Mouse (Mus musculus) v-Abl transformed pro-B cells (cell line): ENCODE measurements around the gene Snx29.

Experiments used
- in situ Hi-C, 2 experiments: fragments of 400-800 bp; cut with MboI; formaldehyde crosslinking; loops; one replicate each; pipeline ENCODE4 v1.15.1; 2025; ENCODE audit not compliant: unreplicated experiment in 2 of 2

Snx29 gene

GRCm38 (mm10) chr16:11690756-11691155 is 368.0 kb downstream of the Snx29 start:
- in situ Hi-C loops = loop anchor here in 1 of 2 experiments (10.0 kb wide), 1 partner anchor 116 kb away; no protein-coding TSS in a partner anchor

- in situ Hi-C loops = loop anchor here in 1 of 2 experiments (10.0 kb wide), 1 partner anchor 117 kb away; no protein-coding TSS in a partner anchor
These were observed 368.9 kb downstream of the Snx29 start for GRCm38 (mm10) chr16:11691487-11692200.

- in situ Hi-C loops = loop anchor here in 1 of 2 experiments (10.0 kb wide), 1 partner anchor 118 kb away; no protein-coding TSS in a partner anchor
These were observed 370.0 kb downstream of the Snx29 start for GRCm38 (mm10) chr16:11692744-11693143.

- in situ Hi-C loops = loop anchor here in 1 of 2 experiments (10.0 kb wide), 1 partner anchor 120 kb away; no protein-coding TSS in a partner anchor
These were observed 371.7 kb downstream of the Snx29 start for GRCm38 (mm10) chr16:11694386-11694785.

GRCm38 (mm10) chr16:11696767-11697166 is 374.1 kb downstream of the Snx29 start:
- in situ Hi-C loops = loop anchor here in 1 of 2 experiments (5.0 to 10.0 kb wide), 2 partner anchors 122 to 496 kb away; no protein-coding TSS in a partner anchor

GRCm38 (mm10) chr16:11697710-11698357 is 375.1 kb downstream of the Snx29 start:
- in situ Hi-C loops = loop anchor here in 1 of 2 experiments (5.0 to 10.0 kb wide), 2 partner anchors 123 to 494 kb away; no protein-coding TSS in a partner anchor

- in situ Hi-C loops = loop anchor here (5.0 to 25.0 kb wide), 4 partner anchors 213 to 1411 kb away; partner anchors contain the start of gene Ercc4 (in 1 of the 2)
These were observed 378.9 kb downstream of the Snx29 start for GRCm38 (mm10) chr16:11701579-11701978.

- in situ Hi-C loops = loop anchor here (5.0 to 25.0 kb wide), 4 partner anchors 211 to 1408 kb away; partner anchors contain the start of gene Ercc4 (in 1 of the 2)
These were observed 381.4 kb downstream of the Snx29 start for GRCm38 (mm10) chr16:11704096-11704495.

GRCm38 (mm10) chr16:11705456-11705855 is 382.7 kb downstream of the Snx29 start:
- in situ Hi-C loops = loop anchor here (10.0 to 25.0 kb wide), 3 partner anchors 209 to 1407 kb away; partner anchors contain the start of gene Ercc4 (in 1 of the 2)

GRCm38 (mm10) chr16:11708097-11708496 is 385.4 kb downstream of the Snx29 start:
- in situ Hi-C loops = loop anchor here (10.0 to 25.0 kb wide), 3 partner anchors 207 to 1404 kb away; partner anchors contain the start of gene Ercc4 (in 1 of the 2)

- in situ Hi-C loops = loop anchor here (10.0 to 25.0 kb wide), 3 partner anchors 205 to 1403 kb away; partner anchors contain the start of gene Ercc4 (in 1 of the 2)
These were observed 386.7 kb downstream of the Snx29 start for GRCm38 (mm10) chr16:11709382-11709781.

- in situ Hi-C loops = loop anchor here (5.0 to 25.0 kb wide), 4 partner anchors 63 to 1402 kb away; partner anchors contain the start of gene Ercc4 (in 1 of the 2)
These were observed 387.4 kb downstream of the Snx29 start for GRCm38 (mm10) chr16:11709999-11710667.

- in situ Hi-C loops = loop anchor here in 1 of 2 experiments (5.0 to 25.0 kb wide), 2 partner anchors 66 to 1399 kb away; partner anchors contain the start of gene Ercc4
These were observed 390.7 kb downstream of the Snx29 start for GRCm38 (mm10) chr16:11713265-11713865.

- in situ Hi-C loops = loop anchor here in 1 of 2 experiments (25.0 kb wide), 1 partner anchor 1395 kb away; the partner anchor contains the start of gene Ercc4
These were observed 394.2 kb downstream of the Snx29 start for GRCm38 (mm10) chr16:11716932-11717331.

GRCm38 (mm10) chr16:11725901-11726300 is 403.2 kb downstream of the Snx29 start:
- in situ Hi-C loops = no loop called here

GRCm38 (mm10) chr16:11727331-11727730 is 404.6 kb downstream of the Snx29 start:
- in situ Hi-C loops = no loop called here

- in situ Hi-C loops = no loop called here
These were observed 405.4 kb downstream of the Snx29 start for GRCm38 (mm10) chr16:11728131-11728530.

GRCm38 (mm10) chr16:11728627-11729026 is 405.9 kb downstream of the Snx29 start:
- in situ Hi-C loops = no loop called here

- in situ Hi-C loops = no loop called here
These were observed 406.4 kb downstream of the Snx29 start for GRCm38 (mm10) chr16:11729111-11729510.

- in situ Hi-C loops = no loop called here
These were observed 407.1 kb downstream of the Snx29 start for GRCm38 (mm10) chr16:11729815-11730214.
